Mouse (Mus musculus) A20 (cell line): ENCODE measurements around the gene Rab33b.

ENCODE experiments used
- DNase-seq: peaks from one replicate; pipeline ENCODE4 v3.0.0-alpha.2; 2011; ENCODE audit warnings: low read depth, low spot score

Gene Rab33b

GRCm38 (mm10) chr3:51511983-51512382 lies 28.3 kb downstream of the Rab33b start:
- DNase-seq: no peak

DNA sequence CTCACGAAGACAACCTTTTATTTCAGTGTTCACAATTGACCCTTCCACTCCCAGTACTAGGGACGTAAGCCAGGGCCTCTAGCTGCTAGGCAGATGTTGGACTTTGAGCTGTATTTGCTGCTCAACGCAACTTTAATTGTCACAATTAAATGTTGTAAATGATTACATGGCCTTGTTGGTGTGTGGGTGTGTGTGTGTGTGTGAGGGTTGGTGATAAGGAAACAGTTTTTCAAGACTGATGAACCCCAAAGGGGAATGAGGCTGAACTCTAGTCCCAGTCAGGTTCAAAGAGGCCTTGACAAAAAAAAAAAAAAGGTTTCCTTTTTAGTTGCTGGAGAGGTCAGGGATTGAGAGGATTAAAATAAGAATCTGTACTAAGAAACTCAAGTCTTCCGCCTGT lies 33.7 kb downstream of the Rab33b start:
- DNase-seq: no peak

DNA sequence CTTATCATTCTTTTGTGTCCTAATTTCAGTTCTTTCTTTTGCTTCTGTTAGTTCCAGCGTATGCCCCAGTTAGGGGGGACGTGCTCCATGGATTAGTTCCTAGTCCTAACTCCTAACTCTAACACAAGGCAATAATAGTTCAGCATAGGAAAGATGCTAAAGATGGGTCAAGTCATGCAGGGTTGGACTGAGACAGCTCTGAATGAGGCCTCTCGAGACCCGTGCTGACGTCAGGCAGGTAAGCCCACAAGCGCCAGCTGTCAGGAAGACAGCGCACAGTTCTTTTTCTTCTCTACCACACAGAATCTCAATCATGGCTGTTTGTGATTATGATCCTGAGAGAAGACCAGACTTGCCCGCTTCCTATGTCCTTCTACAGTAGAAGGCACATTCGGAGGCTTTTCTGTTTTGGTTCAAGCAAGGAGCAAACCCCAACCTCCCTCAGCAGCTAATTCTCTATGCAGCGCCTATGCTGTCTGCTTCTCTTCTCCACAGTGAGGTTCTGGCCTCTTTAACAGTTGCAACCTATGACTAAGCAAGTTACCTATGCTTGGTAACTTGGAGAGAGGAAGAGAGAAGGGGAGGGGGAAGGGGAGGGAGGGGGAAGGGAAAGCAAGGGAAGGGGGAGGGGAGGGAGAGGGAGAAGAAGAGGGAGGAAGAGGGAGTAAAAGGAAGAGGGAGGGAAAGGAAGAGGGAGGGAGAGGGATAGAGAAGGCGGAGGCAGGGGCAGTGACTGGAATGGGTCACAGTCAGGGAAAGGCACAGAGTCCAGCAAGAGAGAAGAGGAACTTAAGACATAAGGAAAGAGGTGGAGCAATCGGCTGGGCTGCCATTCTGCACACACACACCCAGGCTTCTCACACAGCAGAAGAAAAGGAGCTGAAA lies 34.4 kb downstream of the Rab33b start:
- no peak for DNase-seq

DNA sequence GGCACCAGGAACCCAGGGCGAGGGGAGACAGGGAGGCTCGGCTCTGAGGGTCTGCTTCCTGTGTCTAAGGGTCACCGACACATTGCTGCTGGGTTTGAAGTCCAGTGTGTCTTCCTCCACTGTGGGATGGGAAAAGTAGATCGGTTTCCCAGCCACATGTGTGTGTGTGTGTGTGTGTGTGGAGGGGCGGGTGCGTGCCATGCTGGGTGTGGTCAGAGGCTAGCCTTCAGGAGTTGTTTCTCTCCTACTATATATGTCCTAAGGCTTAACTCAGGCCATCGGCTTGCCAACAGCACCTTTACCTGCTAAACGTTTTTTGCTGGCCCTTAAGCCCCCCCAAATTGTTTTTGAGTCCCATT lies 35.0 kb downstream of the Rab33b start:
- DNase-seq: no peak

DNA sequence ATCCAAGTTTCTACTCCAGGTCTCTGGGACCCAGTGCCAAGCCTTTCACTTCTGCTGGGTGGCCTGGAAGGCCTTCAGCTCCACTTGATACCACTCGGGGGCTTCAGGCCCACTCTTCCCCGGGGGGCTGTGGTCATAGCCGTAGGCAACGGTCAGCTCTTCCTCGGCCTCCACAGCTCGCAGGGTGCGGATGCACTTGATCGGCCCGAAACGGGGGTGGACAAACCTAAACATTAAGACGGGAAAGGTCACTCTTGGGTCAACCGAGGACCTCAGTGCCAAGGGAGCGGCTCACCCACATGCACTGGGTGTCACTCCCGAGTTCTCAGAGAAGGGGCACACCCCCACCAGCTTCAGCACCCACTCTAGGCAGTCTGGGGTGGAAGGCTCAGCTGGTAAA lies 37.5 kb downstream of the Rab33b start:
- DNase-seq: no peak

- DNase-seq: no peak
Observed at GRCm38 (mm10) chr3:51525186-51525785, 41.6 kb downstream of the Rab33b start.

GRCm38 (mm10) chr3:51526891-51527290 lies 43.2 kb downstream of the Rab33b start:
- DNase-seq: no peak

GRCm38 (mm10) chr3:51531473-51532281 lies 48.0 kb downstream of the Rab33b start:
- DNase-seq: no peak

DNA sequence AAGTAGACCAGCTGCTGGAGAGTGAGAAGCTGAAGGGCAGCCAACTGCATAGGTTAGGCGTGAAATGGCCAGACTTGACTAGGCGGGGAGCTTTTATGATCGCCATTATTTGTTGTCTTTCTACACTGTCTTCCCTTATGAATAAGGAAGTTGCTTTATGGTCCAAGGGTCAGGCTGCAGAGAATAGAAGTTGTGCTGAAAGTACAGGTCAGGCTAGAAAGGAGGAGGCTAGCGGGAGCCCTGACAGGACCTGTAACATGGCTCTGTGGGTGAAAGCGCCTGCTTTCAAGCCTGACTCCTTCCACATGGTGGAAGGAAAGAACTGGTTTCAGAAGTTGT lies 48.5 kb downstream of the Rab33b start:
- DNase-seq: no peak

DNA sequence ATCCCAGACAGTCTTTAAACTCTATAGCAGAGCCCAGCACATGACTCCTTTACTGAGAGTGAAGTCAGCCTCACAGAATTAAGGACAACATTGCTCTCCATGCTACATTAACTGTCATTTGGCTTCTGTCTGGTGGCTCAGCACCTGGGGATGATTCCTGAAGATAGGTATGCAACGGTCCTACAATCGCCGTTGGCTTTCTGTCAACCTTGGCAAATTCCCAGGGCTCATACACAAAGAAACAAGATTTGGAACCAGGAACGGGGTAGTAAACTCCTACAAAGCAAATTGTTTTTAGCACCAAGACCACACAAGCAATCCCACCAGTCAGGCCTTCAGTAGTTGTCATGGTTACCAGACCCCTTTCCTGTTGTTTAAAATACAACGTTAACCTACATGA lies 49.9 kb downstream of the Rab33b start:
- DNase-seq: no peak

DNA sequence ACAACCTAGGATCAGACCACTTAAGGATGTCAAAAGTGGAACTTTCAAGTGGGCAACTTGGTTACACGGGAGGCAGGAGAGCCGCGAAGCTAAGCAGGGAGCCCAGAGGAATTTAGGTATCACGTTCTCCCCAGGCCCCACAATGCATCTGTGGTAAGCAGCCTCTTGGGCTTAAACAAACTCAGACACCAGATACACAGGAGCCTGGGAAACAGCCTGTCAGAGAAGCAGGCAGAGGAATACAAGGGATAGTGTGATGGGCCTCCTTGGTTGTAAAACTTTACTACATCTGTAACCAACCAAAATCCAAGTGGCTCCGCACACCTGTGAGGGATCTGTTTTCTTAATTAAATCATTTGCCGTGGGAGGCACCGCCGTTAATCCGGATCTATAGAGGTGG lies 50.3 kb downstream of the Rab33b start:
- DNase-seq: no peak

GRCm38 (mm10) chr3:51539567-51540408 lies 56.1 kb downstream of the Rab33b start:
- DNase-seq: peak; percentile 77

DNA sequence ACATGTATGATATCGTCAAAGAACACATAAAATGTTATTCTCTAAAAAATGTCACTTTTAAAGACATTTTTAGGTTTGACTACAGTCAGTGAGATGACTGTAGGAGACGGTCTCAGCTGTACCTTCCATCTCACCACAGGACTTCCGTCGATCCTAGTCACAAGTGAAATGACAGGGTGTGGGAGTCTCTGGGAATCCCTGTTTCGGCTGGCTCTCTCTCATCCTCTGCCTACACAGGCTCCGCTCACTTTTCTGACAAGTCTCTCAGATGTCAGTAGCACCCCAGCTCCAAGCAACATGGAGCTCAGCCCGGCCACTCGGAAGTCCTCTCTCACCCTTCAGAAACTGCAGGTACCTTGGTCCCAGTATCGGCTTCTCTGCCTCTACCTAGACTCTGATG lies 56.9 kb downstream of the Rab33b start:
- DNase-seq: no peak

GRCm38 (mm10) chr3:51544442-51545128 lies 60.9 kb downstream of the Rab33b start:
- DNase-seq: no peak
